Mouse (Mus musculus): ENCODE results near the gene AW146154.

- TF ChIP-seq POLR2A (IDR thresholded peaks at IDR 0.05; ENCODE audit: low read depth, low read length) (peak; percentile 24; the same call in 1 of the 2 replicates), CTCF (IDR thresholded peaks at IDR 0.05; ENCODE audit: extremely low read depth, insufficient read depth, insufficient read length, insufficient replicate concordance) (no peak)
Observed at GRCm38 (mm10) chr7:41499389-41500049, at the start of gene AW146154, which contains the start of gene Gm20449.

Data from spleen, adult 2 months (tissue).